Mouse (Mus musculus): ENCODE results near the gene Rnf169.
"Not testable (repeated sequence)": the region's sequence is repeated elsewhere in the genome, so short reads cannot be mapped to it uniquely, and the experiment has no call there.

Rnf169 gene

DNA sequence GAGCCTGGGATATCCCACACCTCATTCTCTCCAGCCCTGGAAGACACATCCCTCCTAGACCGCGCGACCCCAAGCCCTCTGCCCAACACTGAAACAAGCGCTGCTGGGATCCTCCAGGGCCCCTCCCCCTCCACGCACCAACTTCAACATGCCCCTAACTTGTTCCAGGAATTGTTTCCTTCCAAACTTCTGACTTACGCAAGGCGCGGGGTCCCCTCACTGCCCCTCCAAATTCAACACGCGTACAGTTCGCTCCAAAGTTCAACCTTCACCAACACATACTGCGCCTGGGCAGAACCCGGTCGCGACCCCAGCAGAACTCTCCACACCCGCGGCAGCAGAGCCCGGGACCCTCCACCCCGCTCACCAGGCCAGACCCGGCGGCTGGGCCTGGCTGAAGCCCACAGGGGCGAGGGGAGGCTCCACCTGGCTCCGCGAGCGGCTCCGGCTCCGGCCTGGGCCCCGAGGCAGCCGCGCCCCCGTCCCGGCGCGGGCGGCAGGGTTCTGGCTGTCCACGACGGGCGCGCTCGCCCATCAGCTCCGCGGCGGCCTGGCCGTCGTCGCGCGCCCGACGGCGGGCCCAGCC, 609 bp downstream of the Rnf169 start:
- peak; percentile 61 for DNase-seq (ENCODE audit: low read depth, low spot score)

DNA sequence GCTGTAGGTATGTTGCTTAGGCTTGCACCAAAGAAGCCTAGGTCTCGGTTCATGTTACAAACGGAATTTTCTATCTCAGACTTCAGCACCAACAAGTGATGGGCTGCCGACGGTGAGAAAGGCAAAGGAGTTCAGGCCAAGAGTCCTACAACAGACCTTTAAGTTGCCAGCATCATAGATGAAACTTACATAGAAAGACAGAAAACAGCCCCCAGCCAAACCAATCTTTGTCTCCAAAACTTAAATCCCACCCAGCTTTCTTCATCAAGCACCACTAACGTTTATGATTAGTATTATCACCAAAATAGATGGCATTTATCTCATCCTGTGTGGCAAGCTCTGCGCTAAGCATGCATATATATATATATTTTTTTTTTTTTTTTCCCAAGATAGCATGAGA, 1.2 kb downstream of the Rnf169 start:
- no peak for DNase-seq (ENCODE audit: low read depth, low spot score)

DNA sequence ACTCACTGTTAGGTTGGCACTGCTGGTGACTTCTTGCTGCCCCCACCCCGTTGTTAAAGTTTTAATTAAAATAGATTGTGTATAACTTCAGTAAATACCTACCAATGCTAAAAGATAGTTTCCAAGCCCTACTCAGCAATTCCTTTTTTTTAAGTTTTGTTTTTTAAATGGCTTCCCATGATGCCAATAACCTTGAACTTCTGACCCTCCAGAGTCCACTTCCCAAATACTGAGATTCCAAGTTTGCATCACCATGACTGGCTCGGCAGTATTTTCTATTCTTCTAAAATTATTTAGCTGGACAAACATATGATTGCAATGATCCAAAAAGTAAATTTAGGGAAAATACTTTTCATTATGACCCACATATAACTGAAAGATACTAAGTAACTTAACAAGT, 2.2 kb downstream of the Rnf169 start:
- no peak for DNase-seq (ENCODE audit: low read depth, low spot score)

DNA sequence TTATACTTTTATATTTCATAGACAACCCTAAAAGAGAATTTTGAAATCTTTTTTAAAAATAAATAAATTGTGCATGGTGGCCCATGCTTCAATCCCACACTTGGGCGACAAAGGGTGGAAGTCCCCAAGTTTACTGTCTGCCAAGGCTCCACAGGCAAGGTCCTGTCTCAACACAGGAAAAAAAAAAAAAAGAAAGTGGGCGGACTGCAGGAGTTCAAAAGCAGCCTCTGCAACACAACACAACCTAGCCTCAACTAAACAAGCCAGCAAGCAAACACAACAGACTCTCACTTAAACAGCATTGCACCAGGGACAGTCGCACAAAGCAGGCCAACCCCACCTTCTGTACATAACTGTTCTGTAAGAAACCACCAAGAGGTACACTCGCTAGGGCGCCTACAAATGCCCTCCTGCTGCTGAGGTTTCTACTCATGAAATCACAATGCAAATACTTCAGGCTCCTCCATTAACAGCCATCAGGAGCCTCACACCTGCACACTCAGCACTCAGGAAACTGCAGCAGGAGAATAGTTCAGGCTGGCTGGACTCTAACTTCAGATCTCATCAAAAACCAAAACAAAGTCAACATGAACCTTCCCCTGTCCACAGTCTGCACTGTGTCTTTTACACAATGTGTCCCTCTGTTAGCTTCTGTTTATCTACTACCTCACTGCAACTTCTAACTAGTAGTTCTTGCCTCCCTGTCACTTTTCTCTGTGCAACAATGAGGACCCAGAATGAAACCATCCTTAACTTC, 4.3 kb downstream of the Rnf169 start:
- DNase-seq (ENCODE audit: low read depth, low spot score) = no peak

DNA sequence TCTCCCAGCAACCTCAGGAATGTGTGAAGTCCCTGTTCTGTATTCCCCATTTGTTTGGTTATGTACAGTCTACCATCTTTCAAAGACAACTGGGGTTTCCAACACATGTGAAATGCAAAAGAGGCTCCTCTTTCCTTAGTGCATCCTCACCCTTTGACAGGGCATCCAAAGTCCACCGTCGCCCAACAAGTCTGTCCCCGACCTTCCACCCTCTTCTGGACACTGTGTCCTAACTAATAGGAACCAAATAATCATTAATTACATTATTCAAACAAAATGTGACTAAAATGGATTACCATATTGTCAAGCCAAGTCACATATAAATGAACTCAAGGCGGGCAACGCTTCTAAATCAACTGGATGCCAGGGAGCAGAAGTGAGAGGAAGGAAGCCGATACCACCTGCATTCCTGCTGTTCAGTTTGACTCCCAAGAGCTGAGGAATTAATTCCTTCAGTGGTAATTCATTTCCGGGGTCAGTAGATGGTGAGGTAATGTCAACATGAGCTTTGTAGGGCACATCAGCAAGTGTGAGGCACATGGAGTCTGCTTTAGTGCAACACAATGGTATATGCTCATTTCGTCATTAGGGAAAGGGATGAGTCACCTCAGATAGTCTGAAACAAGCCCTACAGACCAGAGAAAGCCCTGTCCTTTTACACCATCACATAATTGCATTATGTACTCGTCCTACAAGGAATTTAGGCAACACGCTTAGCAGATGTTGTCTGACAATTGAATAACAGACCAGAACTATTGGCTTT, 5.9 kb downstream of the Rnf169 start:
- no peak for DNase-seq (ENCODE audit: low read depth, low spot score)

DNA sequence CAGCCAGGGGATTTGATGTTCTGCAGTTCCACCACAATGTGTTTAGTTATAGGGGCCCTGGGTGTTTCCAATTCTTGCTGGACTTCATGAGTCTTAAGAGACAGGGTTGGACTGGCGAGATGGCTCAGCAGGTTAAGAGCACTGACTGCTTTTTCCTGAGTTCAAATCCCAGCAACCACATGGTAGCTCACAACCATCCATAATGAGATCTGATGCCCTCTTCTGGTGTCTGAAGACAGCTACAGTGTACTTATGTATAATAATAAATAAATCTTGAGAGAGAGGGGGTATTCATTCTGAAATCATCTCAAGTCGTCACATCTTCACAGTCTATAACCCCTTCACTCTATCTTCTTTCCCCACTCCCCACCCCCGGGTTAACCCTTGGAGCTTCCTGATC, 7.3 kb downstream of the Rnf169 start:
- not testable (repeated sequence) for DNase-seq (ENCODE audit: low read depth, low spot score)

DNA sequence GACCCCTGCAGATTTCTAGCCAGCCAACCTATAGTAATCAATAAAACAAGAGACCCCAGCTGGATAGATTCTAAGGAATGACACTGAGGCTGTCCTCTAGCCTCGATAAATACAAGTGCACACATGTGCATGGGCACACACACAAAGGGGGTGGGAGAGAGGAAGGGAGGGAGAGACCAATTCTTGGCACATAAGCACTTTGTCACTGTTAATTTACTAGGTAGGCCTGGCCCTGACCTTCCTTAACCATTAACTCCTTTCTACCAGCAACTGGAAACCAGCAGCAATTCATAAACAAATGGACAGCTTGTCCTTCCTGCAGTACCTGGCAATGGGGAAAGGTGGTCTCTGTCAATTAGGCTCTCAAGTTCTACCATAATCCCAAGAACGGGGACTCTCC, 8.3 kb downstream of the Rnf169 start:
- no peak for DNase-seq (ENCODE audit: low read depth, low spot score)

DNA sequence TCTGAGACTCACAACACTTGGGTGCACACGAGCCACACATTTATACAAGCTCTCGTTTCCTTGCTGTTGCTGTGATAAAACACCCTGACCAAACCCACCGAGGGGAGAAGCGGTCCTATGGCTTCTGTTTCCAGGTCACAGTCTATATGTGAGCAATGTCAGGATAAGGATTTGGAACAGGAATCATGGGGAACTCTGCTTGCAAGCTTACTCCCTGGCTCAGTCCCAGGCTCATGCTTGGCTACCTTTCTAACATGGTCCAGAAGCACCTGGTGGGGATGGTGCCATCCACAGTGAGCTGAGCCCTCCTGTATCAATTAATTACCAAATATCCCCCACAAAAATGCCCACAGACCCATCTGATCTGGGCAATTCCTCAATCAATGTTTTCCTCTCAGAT, 11.1 kb downstream of the Rnf169 start:
- no peak for DNase-seq (ENCODE audit: low read depth, low spot score)

DNA sequence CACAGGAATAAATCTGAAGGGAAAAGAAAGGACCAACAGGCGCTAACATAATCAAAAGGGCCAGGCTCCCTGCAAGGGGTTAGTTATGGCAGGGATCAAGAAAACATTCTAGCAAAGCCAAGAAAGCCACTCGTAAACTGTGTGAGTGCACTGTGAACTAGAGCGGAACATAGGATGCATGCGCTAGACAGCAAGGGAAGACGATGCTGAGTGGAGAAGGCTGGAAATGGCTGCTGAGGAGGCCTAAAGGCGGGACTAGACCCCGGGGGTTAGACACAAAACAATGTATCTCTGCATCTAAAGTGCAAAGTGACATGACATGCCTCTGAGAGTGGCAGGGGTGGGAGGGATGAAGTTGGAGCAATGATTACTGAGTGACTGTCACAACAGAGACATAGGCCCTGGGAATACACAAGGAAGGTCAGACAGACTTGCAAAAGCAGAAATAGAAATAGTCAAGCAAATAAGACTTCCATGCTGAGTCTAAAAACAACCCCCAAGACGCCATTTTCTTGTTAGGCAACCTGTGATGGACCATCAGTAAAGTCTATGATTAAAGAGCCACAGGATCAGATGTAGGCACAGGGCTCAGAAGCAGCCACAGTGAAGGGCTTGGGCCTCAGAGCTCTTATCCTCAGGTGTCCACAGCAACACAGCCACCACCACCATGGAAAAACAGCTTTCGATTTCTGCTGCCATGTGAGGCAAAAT, 14.1 kb downstream of the Rnf169 start:
- no peak for DNase-seq (ENCODE audit: low read depth, low spot score)

DNA sequence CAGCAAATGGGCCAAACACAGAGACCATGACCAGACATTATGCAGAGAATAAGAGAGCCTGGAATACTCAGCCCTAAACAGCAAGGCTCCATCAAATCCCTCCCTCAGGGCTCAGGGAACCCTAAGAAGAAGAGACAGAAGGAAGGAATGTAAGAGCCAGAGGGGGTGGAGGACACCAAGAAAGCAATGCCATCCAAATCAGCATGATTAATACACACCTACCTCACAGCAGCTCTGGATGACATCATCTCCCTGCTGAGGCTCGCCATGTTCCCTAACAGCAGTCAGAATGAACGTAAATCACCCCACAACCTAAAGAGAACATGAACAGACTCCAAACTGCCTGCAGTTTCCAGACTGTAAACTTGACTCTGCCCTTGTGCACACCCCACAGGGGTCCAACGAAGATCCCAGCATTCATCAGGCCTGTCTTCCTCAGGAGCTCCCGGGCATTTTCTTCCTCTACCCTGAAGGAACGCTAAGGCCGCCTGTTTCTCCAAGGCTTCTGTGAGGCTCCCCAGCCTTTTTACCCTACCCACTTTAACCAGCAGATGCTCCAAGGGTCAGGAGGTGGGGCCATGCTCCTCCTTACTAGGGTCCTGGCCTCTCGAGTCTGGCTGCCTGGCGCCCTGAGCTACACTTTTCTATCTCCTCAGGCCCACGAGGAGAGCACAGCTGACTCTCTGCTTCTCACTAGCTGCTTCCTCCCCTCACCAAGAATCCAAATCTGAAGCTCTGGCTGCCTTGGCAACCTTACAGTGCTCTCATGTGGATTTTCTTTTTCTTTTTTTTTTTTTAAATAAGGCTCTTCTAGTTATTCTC, 15.0 kb downstream of the Rnf169 start:
- DNase-seq (ENCODE audit: low read depth, low spot score) = peak; percentile 82

DNA sequence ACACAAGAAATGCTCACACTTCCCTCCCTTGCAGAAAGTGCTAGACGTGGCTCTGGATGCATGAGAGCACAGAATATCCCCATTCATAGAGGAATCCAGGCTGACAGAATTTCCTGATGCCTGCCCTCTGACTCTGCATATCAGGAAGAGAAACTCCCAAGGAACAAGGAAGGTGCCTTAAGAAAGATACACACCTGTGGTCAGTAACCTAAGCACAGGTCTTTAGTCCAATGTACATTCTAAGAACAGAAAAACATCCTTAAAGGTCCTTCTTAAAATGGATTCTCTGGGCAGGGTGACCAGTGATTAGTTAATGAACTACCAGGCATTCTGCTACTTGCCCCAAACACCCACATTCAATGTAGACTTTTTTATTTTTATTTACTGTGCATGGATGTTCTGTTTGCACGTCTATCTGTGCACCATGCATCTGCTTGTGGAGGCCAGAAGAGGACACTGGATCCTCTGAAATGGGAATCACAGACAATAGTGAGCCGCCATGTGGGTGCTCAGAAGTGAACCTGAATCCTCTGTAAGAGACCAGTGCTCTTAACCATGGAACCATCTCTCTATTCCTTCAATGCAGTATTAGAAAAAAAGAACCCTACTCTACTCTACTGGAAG, 16.9 kb downstream of the Rnf169 start:
- no peak for DNase-seq (ENCODE audit: low read depth, low spot score)

DNA sequence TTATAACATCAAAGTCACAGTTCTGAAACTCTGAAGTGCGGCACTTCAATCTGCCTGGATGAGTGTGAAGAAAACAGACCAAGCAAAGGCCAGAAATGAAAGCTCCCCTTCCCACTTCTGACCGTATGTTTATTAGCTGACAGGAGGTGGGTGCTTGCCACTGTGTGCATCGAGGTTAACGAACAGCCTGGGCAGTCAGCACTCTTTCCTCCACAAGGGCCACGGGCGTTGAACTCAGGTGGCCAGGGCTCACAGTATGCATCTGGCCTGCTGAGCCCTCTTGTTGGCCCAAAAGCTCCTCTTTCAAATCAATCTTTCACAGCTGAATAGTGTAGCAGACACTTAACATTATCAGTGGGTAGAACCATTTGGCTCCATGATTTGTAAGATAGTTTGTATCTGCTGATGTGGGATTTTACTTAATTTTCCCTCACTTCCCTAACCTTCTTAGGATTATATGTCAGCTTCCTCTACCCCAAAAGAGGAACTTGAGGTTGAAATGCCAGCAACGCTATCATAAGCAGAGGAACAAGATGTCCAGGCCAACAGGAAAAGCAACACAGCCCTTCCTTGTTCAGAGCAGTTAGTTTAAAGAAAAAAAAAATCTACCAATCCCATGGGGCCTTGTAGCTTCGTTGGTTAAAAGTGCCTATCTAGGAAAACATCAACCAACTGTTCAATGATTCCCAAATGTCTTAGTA, 17.6 kb downstream of the Rnf169 start:
- DNase-seq (ENCODE audit: low read depth, low spot score) = no peak

DNA sequence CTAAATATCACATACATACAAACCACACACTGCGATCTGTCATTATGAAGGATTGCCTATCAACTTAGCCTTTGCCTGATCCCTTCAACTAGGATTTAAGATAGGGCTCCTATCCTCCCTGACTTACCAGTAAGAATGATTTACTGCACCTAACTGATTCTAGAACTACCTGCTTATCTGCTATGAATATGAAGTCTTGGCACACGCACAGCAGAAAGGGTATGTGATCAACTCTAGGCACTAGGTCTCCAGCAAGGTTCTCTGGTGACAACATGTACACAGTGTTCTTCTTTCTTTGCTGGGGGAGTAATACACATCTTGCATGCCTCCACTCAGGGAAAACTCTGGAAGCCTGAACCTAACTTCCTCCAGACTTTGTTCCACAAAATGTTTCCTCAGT, 18.7 kb downstream of the Rnf169 start:
- DNase-seq (ENCODE audit: low read depth, low spot score) = no peak

DNA sequence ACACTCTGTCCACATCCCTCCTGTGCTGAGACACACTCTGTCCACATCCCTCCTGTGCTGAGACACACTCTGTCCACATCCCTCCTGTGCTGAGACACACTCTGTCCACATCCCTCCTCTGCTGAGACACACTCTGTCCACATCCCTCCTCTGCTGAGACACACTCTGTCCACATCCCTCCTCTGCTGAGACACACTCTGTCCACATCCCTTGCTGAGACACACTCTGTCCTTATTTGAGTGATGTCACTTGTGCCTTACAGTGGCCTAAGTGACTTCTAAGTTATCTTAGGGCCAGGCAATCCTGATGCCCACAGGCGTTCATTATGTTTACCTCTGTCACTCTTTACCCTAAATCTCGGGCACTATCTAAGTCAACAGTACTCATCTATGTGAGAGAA, 19.7 kb downstream of the Rnf169 start:
- DNase-seq (ENCODE audit: low read depth, low spot score) = not testable (repeated sequence)

DNA sequence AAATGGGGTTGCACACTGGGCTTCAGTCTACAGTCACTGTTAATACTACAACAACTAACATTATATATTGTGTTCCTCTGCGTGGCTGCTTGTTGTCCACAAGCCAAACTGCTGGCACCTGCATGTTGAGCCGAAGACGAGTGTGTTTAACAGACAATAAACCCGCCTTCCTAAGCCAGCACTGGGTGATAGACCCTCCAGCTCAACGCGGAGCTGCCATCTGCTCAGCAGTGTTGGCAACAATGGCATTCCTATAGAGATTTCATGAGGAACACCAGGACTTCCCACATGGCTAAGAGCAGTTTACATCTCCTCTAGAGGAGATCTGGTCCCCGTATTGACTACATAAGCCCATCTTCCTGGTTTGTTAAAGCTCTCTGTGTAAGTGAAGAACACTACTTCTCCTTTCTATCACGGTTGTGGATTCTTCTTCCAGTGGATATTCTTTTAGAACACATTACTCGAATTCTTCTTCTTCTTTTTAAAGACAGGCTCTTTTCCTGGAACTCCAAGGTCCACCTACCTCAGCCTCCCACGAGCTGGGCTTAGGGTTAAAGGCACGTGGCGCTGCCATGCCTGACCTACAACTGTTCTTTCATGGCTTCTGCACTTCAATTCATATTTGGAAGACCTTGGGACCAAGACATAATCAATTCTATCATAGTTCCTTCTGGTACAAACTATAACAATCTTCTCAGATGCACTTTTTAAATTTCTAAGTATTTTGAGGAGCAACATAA, 22.9 kb downstream of the Rnf169 start:
- no peak for DNase-seq (ENCODE audit: low read depth, low spot score)

DNA sequence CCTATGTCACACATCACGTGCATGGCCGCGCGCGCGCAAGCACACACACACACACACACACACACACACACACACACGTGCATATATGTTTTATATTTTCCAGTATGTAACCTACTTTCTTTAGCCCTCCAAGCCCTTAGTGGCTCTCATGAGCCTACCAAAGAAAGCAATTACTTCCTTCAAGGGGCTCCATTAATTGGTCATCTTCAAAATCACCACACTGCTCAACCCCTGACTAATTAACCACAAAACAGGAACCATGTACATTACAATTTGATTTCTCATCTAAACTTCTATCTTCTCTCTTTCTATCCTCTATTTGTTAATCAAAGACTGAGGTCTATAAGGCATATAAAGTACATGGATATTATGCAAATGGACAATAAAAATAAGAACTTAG, 24.2 kb downstream of the Rnf169 start:
- no peak for DNase-seq (ENCODE audit: low read depth, low spot score)

DNA sequence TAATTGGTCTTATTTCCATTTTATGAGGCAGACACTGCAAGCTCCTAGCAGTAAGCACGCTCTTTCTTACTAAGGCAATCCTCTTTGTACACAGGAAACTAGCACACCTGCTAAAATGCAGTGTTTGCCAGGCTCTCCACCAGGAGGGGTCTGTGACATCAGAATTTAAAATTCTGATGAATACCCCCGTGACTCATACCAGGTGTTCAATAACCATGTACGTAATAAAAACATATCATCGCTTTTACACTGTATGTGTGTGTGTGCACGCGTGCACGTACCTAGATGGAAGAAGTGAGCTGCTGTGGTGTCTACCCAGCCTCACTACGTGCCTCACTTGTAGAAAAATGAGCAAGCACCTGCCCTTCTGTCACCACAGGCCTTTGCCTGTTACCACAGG, 26.0 kb downstream of the Rnf169 start:
- no peak for DNase-seq (ENCODE audit: low read depth, low spot score)

DNA sequence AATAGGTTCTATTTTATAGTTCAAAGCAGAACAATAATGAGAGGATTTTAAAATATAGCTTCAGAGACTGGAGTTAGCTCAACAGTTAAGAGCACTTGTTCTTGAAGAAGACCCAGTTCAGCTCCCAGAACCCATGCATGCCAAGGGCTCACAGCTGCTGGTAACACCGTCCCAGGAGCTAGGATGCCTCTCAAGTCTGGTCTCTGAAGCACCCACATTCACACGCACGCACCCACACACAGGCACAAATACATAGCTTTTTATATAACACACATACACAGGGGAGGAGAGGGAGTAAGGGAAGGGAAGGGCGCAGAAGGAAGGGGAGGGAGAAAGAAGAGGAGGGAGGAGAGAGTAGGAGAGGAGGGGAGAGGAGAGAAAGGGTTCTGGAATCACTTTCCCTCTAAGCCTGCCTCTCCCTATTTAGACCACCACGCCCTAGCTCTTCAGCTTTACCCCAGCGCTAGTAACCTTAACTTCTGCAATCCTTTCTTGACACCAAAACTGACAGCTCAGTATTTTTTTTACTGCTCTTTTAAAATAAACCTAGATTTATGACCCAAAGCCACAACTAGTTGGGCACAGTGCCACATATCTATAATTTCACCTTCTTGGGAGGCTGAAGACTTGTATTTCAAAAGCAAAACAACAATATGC, 26.7 kb downstream of the Rnf169 start:
- DNase-seq (ENCODE audit: low read depth, low spot score) = no peak

DNA sequence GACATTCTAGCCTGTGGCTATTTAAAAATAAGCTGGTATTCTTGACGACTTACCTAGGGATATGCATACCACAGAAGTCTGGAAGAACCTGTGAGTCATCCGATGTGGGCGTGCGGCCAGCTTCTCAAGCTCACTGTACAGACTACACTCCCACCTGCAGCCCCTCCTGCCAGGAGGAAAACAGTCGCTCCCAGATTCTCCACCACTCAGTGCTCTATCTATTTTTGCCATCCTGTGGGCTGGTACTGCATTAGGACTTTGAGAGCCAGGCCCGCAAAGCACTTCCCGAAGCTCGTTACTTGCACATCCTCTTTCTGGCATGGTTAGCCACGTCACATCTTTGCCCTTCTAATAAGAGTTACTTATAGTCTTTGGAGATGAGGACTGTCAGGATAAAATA, 32.9 kb downstream of the Rnf169 start:
- no peak for DNase-seq (ENCODE audit: low read depth, low spot score)

Measured in mesoderm, embryonic 11.5 days (tissue).